Mouse (Mus musculus) forebrain, embryonic 12.5 days (tissue): Measurements from ENCODE around the gene Vps16. TPM values are rescaled to one million over a fixed set of nuclear protein-coding genes. Genes with fewer than 3 reads are reported as not detected.

ENCODE experiments used
- ATAC-seq: fragments of 200-750 bp; cut with Nextera tagmentation; 2 replicates; pipeline ENCODE4 v1.8.0; 2017; ENCODE audit warnings: moderate TSS enrichment; ENCODE audit not compliant: low FRiP score
- H3K27ac ChIP-seq: fragments of 300-500 bp; sonication (generic); 2 replicates; pipeline ENCODE4 v1.5.1; 2016; ENCODE audit warnings: mild to moderate bottlenecking
- H3K27me3 ChIP-seq: fragments of 300-500 bp; sonication (generic); 2 replicates; pipeline ENCODE4 v1.6.1; 2016; ENCODE audit warnings: mild to moderate bottlenecking
- H3K36me3 ChIP-seq: fragments of 300-500 bp; sonication (generic); replicated peaks from 2 replicates; pipeline ENCODE4 v1.6.1; 2016; ENCODE audit warnings: mild to moderate bottlenecking
- H3K4me1 ChIP-seq: fragments of 300-500 bp; sonication (generic); 2 replicates; pipeline ENCODE4 v1.6.1; 2016
- H3K4me2 ChIP-seq: fragments of 300-500 bp; sonication (generic); 2 replicates; pipeline ENCODE4 v1.6.1; 2016; ENCODE audit warnings: mild to moderate bottlenecking, moderate library complexity
- H3K4me3 ChIP-seq: fragments of 300-500 bp; sonication (generic); replicated peaks from 2 replicates; pipeline ENCODE4 v1.5.1; 2016; ENCODE audit warnings: mild to moderate bottlenecking
- H3K9ac ChIP-seq: fragments of 300-500 bp; sonication (generic); 2 replicates; pipeline ENCODE4 v1.6.1; 2016; ENCODE audit warnings: mild to moderate bottlenecking
- H3K9me3 ChIP-seq: fragments of 300-500 bp; sonication (generic); 2 replicates; pipeline ENCODE4 v1.6.1; 2016
- WGBS: fragments of 180-500 bp; shearing (Covaris S2); methylation state at CpG from one replicate; pipeline ENCODE4 v1.1.7; 2016; 5-methylcytosine and 5-hydroxymethylcytosine counted together
- polyA plus RNA-seq: library from polyadenylated mRNA; unstranded; fragments of >200 nt; fragmentation: Nextera tagmentation; extraction: Ambion mirVana; gene quantifications from 2 replicates; pipeline ENCODE4 v1.2.1, GENCODE M21; 2016

Gene Vps16
- polyA plus RNA-seq, 1 experiment from 2014 or later = 133 TPM

DNA sequence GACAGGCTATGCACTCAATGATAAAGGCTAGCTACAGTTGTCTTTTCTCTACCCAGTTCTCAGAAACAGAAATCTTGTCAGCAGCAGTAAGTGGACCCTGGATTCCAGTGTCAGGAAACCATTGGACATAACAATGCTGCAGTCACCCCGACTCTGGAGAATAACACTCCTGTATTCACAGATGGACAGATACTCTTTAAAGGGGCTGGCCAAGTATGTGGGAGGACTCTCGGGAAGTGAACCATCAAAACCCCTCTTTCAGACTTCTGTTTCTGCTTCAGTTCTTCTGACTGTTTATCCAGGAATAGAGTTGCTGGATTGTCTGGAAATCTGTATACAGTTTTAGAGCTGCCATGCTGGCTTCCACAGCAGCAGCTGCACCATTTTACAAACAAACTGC lies 5.7 kb downstream of the Vps16 start:
- ATAC-seq = no peak
- no peak overlapping the region for H3K27ac ChIP-seq

GRCm38 (mm10) chr2:130430484-130430883 lies 6.3 kb downstream of the Vps16 start:
- H3K9ac ChIP-seq = no peak overlapping the region
- no peaks in the 10 kb centered on the region for H3K27me3 ChIP-seq
- H3K9me3 ChIP-seq = no peaks in the 10 kb centered on the region
- H3K4me2 ChIP-seq = no peak overlapping the region
- no peak overlapping the region for H3K27ac ChIP-seq
- peaks cover 5% of the 10 kb centered on the region for H3K4me1 ChIP-seq
- no peak overlapping the region for H3K4me3 ChIP-seq
- H3K36me3 ChIP-seq = peaks cover 8% of the 10 kb centered on the region; the same call in 1 of the 2 replicates
- no peak for ATAC-seq
- WGBS = 86% methylated on average over 3 of the region's 3 CpGs

More for the DNA sequence above, 5.7 kb downstream of the Vps16 start:
- Histone ChIP-seq H3K4me3 (no peak overlapping the region), H3K9ac (no peak overlapping the region), H3K4me2 (no peak overlapping the region), H3K4me1 (peaks cover 11% of the 10 kb centered on the region), H3K36me3 (peaks cover 8% of the 10 kb centered on the region; the same call in 1 of the 2 replicates), H3K9me3 (no peaks in the 10 kb centered on the region), H3K27me3 (no peaks in the 10 kb centered on the region)
- WGBS = 58% methylated on average over 2 of the region's 2 CpGs

GRCm38 (mm10) chr2:130432157-130432556 lies 8.0 kb downstream of the Vps16 start:
- no peak overlapping the region for H3K9ac ChIP-seq
- WGBS = 89% methylated on average over 3 of the region's 3 CpGs
- no peaks in the 10 kb centered on the region for H3K9me3 ChIP-seq
- no peak overlapping the region for H3K4me2 ChIP-seq
- no peak overlapping the region for H3K4me3 ChIP-seq
- peaks cover 8% of the 10 kb centered on the region; the same call in 1 of the 2 replicates for H3K36me3 ChIP-seq
- no peak for ATAC-seq
- no peak overlapping the region for H3K27ac ChIP-seq
- H3K4me1 ChIP-seq = no peaks in the 10 kb centered on the region
- no peaks in the 10 kb centered on the region for H3K27me3 ChIP-seq

DNA sequence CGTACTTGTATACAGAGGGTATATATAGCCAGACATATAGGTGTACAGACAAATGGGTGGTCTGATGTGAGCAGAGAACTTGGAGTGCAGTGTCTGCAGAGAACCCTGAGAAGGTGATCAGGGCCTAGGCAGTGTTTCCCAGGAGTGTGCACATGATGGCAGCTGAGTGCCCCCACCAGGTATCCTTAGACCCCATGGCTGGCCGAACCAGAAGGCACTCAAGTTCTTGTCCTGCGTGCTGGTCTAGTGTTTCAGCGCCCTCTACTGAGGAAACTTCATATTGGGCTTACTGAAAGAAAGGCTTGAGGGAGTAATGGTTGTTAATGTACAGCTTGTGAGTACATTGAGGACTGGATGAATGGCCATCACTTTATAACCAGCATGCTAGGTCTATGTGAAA lies 9.0 kb downstream of the Vps16 start:
- H3K27me3 ChIP-seq = no peaks in the 10 kb centered on the region
- H3K9me3 ChIP-seq = no peaks in the 10 kb centered on the region
- H3K4me3 ChIP-seq = no peak overlapping the region
- peak; percentile 63 for ATAC-seq
- no peak overlapping the region for H3K27ac ChIP-seq
- H3K36me3 ChIP-seq = peaks cover 13% of the 10 kb centered on the region
- H3K4me2 ChIP-seq = no peak overlapping the region
- 27% methylated on average over 4 of the region's 4 CpGs for WGBS
- H3K4me1 ChIP-seq = no peaks in the 10 kb centered on the region
- H3K9ac ChIP-seq = no peak overlapping the region

GRCm38 (mm10) chr2:130436769-130437168 lies 12.6 kb downstream of the Vps16 start:
- no peaks in the 10 kb centered on the region for H3K27me3 ChIP-seq
- WGBS = 92% methylated on average over 1 of the region's 1 CpGs
- peaks cover 48% of the 10 kb centered on the region for H3K36me3 ChIP-seq
- H3K27ac ChIP-seq = no peak overlapping the region
- no peak for ATAC-seq
- H3K9ac ChIP-seq = no peak overlapping the region
- no peaks in the 10 kb centered on the region for H3K9me3 ChIP-seq
- H3K4me1 ChIP-seq = no peaks in the 10 kb centered on the region
- no peak overlapping the region for H3K4me3 ChIP-seq
- H3K4me2 ChIP-seq = no peak overlapping the region

DNA sequence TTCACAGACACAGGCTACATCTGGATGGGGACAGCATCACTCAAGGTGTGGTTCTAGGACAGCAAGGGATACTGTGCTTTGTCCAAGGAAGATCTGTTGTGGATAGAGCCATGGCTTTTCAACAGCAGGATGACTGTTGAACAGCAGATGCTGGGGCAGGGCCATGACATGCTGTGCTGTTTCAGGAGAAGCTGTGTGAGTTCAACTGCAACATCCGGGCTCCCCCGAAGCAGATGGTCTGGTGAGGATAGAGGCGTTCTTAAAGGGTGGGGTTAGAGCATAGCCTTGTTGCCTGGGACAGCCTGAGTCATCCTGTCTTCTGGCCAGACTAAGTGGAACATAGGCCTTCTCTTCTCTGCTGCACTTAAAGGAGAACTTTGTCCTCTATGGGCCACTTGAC lies 14.7 kb downstream of the Vps16 start:
- peaks cover 63% of the 10 kb centered on the region for H3K36me3 ChIP-seq
- WGBS = 99% methylated on average over 3 of the region's 3 CpGs
- H3K27me3 ChIP-seq = no peaks in the 10 kb centered on the region
- no peak overlapping the region for H3K9ac ChIP-seq
- H3K9me3 ChIP-seq = no peaks in the 10 kb centered on the region
- ATAC-seq = no peak
- H3K4me3 ChIP-seq = no peak overlapping the region
- H3K4me2 ChIP-seq = no peak overlapping the region
- H3K4me1 ChIP-seq = no peaks in the 10 kb centered on the region
- H3K27ac ChIP-seq = no peak overlapping the region

GRCm38 (mm10) chr2:130439840-130440480 lies 15.8 kb downstream of the Vps16 start:
- ATAC-seq = no peak
- peaks cover 69% of the 10 kb centered on the region for H3K36me3 ChIP-seq
- no peak overlapping the region for H3K4me3 ChIP-seq
- H3K4me1 ChIP-seq = no peaks in the 10 kb centered on the region
- 90% methylated on average over 4 of the region's 4 CpGs for WGBS
- no peaks in the 10 kb centered on the region for H3K9me3 ChIP-seq
- H3K27ac ChIP-seq = no peak overlapping the region
- no peak overlapping the region for H3K9ac ChIP-seq
- no peak overlapping the region for H3K4me2 ChIP-seq
- H3K27me3 ChIP-seq = no peaks in the 10 kb centered on the region

GRCm38 (mm10) chr2:130442162-130442561 lies 18.0 kb downstream of the Vps16 start:
- 86% methylated on average over 10 of the region's 10 CpGs for WGBS
- Histone ChIP-seq H3K9ac (no peak overlapping the region), H3K27ac (no peak overlapping the region), H3K9me3 (no peaks in the 10 kb centered on the region), H3K27me3 (no peaks in the 10 kb centered on the region), H3K36me3 (peaks cover 75% of the 10 kb centered on the region), H3K4me1 (no peaks in the 10 kb centered on the region), H3K4me3 (no peak overlapping the region), H3K4me2 (no peak overlapping the region)
- ATAC-seq = no peak

GRCm38 (mm10) chr2:130448449-130448848 lies 24.3 kb downstream of the Vps16 start:
- Histone ChIP-seq H3K4me1 (peaks cover 26% of the 10 kb centered on the region), H3K27ac (no peak overlapping the region), H3K4me2 (no peak overlapping the region), H3K36me3 (peaks cover 16% of the 10 kb centered on the region), H3K27me3 (peaks cover 13% of the 10 kb centered on the region), H3K4me3 (no peak overlapping the region), H3K9ac (no peak overlapping the region), H3K9me3 (no peaks in the 10 kb centered on the region)
- ATAC-seq = no peak

DNA sequence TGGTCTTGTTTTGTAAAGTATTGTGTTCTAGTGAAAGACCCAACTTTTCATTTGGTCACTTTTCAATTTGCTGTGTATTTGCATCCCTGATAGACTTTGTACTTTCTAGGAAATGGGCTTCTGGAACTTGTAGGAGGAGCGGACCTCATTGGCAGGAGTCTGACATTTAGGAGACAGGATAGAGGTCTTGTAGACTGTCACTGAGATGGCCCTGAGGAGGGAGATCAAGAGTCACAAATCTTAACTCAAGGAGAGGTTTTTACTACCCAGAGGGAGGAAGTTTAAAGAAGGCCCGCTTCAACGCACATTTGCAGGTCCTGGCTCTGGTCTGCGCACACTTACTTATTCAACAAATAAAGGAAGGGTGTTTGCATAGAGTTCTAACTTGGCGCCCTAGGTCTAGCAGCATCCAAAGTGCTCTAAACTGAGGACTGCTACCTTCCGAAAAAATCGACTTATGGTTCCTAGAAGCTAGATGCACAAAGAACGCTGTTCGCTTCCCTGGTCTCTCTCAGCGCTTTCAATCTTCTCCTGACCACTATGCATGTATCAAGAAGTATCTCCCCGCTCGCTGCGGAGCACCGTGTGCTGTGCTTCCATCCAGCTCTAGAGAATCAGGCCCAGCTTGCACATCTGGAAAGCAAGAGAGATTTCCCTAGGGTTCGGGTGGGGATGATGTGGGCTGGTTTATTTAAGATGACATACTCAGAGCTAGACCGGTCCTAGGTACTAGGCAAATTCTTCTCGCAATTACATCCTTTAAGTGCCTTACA lies 25.1 kb downstream of the Vps16 start:
- Histone ChIP-seq H3K4me3 (peak overlapping the region; percentile 87), H3K27me3 (peaks cover 13% of the 10 kb centered on the region), H3K9ac (peak overlapping the region; percentile 92), H3K36me3 (peaks cover 9% of the 10 kb centered on the region), H3K4me2 (peak overlapping the region; percentile 67), H3K9me3 (no peaks in the 10 kb centered on the region), H3K4me1 (peaks cover 27% of the 10 kb centered on the region), H3K27ac (no peak overlapping the region)
- WGBS = 8% methylated on average over 17 of the region's 17 CpGs
- ATAC-seq = 0 out of 2 replicates have a peak, but pooled peaks have one; percentile 7

- Histone ChIP-seq H3K27ac (peak within 1 kb of the TSS; percentile 87), H3K4me3 (peak within 1 kb of the TSS; percentile 87), H3K36me3 (0 out of 2 replicates have a peak, but pooled peaks cover 5% of the 10 kb centered on the region), H3K4me1 (peaks cover 27% of the 10 kb centered on the region), H3K9me3 (no peaks in the 10 kb centered on the region), H3K9ac (peak within 1 kb of the TSS; percentile 92), H3K4me2 (peak within 1 kb of the TSS; percentile 67), H3K27me3 (peaks cover 13% of the 10 kb centered on the region)
- 0% methylated on average over 50 of the region's 50 CpGs for WGBS
- peak; percentile 98 for ATAC-seq
Measured at GRCm38 (mm10) chr2:130449794-130450433, 25.8 kb downstream of the Vps16 start, which contains the start of gene Ptpra. TSS of gene Ptpra (plus strand) at chr2:130450278.

DNA sequence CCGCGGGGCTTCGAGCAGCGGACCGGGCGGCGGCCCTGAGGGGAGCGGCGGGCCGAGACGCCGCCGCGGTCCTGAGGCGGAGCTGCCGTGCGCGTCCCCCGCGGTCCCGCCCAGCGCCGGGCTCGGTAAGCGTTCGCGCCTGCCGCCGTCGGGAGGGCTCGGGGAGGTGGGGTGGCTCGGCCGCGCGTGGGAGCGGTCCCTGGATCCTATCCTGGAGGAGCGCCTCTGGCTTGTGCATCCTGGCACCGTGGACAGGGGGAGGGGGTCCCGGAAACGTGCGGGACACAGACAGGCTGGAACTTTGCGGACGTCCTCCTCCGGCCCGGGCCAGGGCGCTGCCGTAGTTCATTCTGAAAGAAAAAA lies 26.3 kb downstream of the Vps16 start:
- H3K9ac ChIP-seq = peak overlapping the region; percentile 92
- peak overlapping the region; percentile 87 for H3K4me3 ChIP-seq
- WGBS = under 1% methylated on average over 47 of the region's 47 CpGs
- H3K4me1 ChIP-seq = peaks cover 27% of the 10 kb centered on the region
- H3K36me3 ChIP-seq = 0 out of 2 replicates have a peak, but pooled peaks cover 5% of the 10 kb centered on the region
- peak overlapping the region; percentile 67 for H3K4me2 ChIP-seq
- H3K27ac ChIP-seq = peak overlapping the region; percentile 87
- peaks cover 13% of the 10 kb centered on the region for H3K27me3 ChIP-seq
- no peaks in the 10 kb centered on the region for H3K9me3 ChIP-seq
- ATAC-seq = peak; percentile 87
